Mouse (Mus musculus): ENCODE results near the gene Rab40c. TPM values are rescaled to one million over a fixed set of nuclear protein-coding genes. Genes with fewer than 3 reads are reported as not detected.
A peak's percentile ranks its signal among the peaks of the same experiment; 100 is the strongest.

Gene Rab40c
- total and polyA plus RNA-seq, 3 experiments: 3.7 to 23.2 TPM; not detected in 1

DNA sequence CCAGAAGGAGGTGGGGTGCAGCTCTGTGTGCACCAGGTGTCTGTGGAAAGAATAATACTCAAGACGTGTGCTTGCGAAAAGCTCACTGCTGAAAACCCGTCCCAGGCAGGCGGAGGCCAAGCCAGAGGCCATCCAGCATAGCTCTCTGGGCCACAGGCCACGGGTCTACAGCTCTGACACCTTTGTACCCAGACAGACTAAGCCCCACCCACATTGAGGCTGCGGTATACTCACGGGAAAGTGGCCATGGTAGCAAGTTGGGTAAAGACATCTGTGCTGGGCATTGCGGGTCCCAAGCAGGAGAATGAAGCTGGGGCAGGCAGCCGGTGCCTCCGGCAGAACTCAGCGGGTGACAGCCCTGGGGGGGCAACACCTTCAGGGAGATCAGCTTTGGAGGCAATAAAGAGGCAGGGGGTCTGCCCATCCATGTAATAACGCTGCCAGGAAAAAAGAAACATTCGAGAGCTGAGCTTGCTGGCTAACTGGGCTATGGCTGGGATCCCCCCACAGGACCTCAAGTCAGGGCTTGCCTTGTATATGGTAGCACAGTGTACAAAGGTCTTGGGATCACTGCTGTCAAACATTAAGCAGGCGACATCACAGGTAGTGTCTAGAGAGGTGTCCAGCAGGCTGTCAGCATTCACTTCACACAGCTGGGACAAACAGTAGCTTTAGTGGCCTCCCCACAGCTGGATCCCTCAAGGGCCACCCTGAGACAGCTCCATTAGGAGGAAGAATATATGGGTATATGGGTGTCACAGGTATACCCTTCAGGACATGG is 79.9 kb downstream of the Rab40c start:
- H3K27me3 ChIP-seq (ENCODE audit: control insufficient read depth in 1 of 2, insufficient read depth in 2 of 2, low read length in 2 of 2): no peaks in the 10 kb centered on the region
- H3K4me1 ChIP-seq (ENCODE audit: control insufficient read depth in 1 of 2, insufficient read depth in 2 of 2, low read length in 2 of 2): peaks cover 3 to 10% of the 10 kb centered on the region in 2 experiments; a peak in 2 of 4 replicates
- TF ChIP-seq CHD1 (IDR thresholded peaks at IDR 0.05; ENCODE audit: low read depth, low read length) (no peak), HCFC1 (IDR thresholded peaks at IDR 0.05; ENCODE audit: low read depth, low read length) (no peak), POLR2A (IDR thresholded peaks at IDR 0.05; ENCODE audit: control insufficient read depth in 1 of 2, insufficient read depth in 1 of 2, low read depth in 1 of 2, low read length in 2 of 2, poor library complexity in 1 of 2) (0 out of 4 replicates have a peak, but pooled peaks of 1 of the 2 experiments have one; percentile 13), ETS1 (IDR thresholded peaks at IDR 0.05; ENCODE audit: low read depth, low read length) (no peak)
- H3K27ac ChIP-seq (ENCODE audit: control insufficient read depth, low read depth, low read length): no peak overlapping the region
- no peak overlapping the region for H3K9ac ChIP-seq (ENCODE audit: control insufficient read depth, low read depth, low read length, poor library complexity, severe bottlenecking)
- DNase-seq (ENCODE audit: low read depth, low spot score): no peak
- no peaks in the 10 kb centered on the region for H3K9me3 ChIP-seq (replicated peaks; ENCODE audit: insufficient read depth, low read length)
- no peak overlapping the region for H3K4me3 ChIP-seq (ENCODE audit: control insufficient read depth in 1 of 2, insufficient read depth in 1 of 2, low read depth in 2 of 2, low read length in 2 of 2)
- no peaks in the 10 kb centered on the region; a peak in 1 of 4 replicates for H3K36me3 ChIP-seq (ENCODE audit: control insufficient read depth in 1 of 2, insufficient read depth in 2 of 2, low read length in 2 of 2)
- H3K79me2 ChIP-seq (ENCODE audit: control insufficient read depth, insufficient read depth, low read length, poor library complexity): peaks cover 12% of the 10 kb centered on the region

DNA sequence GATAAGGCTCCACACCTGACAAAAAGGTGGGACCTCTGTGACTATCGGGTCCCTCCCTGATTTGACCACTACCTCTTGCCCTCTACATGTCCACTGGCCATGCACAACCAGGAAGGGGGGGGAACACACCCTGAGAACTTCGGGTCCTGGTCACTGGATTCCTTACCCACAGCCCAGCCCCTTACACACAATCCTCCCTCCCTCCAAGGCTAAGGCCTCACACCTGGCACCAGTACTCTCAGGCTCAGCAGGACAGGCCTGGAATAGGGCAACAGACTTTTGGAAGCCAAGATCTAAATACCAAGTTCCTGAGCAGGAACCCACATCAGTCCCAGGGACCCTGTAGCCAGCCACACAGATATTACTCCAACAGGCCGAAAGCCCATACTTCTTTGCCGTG is 80.6 kb downstream of the Rab40c start:
- Histone ChIP-seq H3K27me3 (ENCODE audit: control insufficient read depth in 1 of 2, insufficient read depth in 2 of 2, low read length in 2 of 2) (no peaks in the 10 kb centered on the region), H3K4me3 (ENCODE audit: control insufficient read depth in 1 of 2, insufficient read depth in 1 of 2, low read depth in 2 of 2, low read length in 2 of 2) (no peak overlapping the region), H3K79me2 (ENCODE audit: control insufficient read depth, insufficient read depth, low read length, poor library complexity) (peaks cover 16% of the 10 kb centered on the region), H3K4me1 (ENCODE audit: control insufficient read depth in 1 of 2, insufficient read depth in 2 of 2, low read length in 2 of 2) (peaks cover 4 to 15% of the 10 kb centered on the region in 2 experiments; a peak in 3 of 4 replicates), H3K27ac (ENCODE audit: control insufficient read depth, low read depth, low read length) (no peak overlapping the region), H3K36me3 (ENCODE audit: control insufficient read depth in 1 of 2, insufficient read depth in 2 of 2, low read length in 2 of 2) (no peaks in the 10 kb centered on the region; a peak in 2 of 4 replicates), H3K9ac (ENCODE audit: control insufficient read depth, low read depth, low read length, poor library complexity, severe bottlenecking) (no peak overlapping the region), H3K9me3 (replicated peaks; ENCODE audit: insufficient read depth, low read length) (no peaks in the 10 kb centered on the region)
- TF ChIP-seq HCFC1 (IDR thresholded peaks at IDR 0.05; ENCODE audit: low read depth, low read length) (no peak), POLR2AphosphoS5 (IDR thresholded peaks at IDR 0.05; ENCODE audit: borderline replicate concordance, low read depth, low read length) (no peak), ZNF384 (IDR thresholded peaks at IDR 0.05; ENCODE audit: low read depth, low read length) (no peak)
- no peak for DNase-seq (ENCODE audit: low read depth, low spot score)

GRCm38 (mm10) chr17:25837533-25837932 is 82.0 kb downstream of the Rab40c start:
- Histone ChIP-seq H3K27me3 (ENCODE audit: control insufficient read depth in 1 of 2, insufficient read depth in 2 of 2, low read length in 2 of 2) (no peaks in the 10 kb centered on the region), H3K9ac (ENCODE audit: control insufficient read depth, low read depth, low read length, poor library complexity, severe bottlenecking) (no peak overlapping the region), H3K79me2 (ENCODE audit: control insufficient read depth, insufficient read depth, low read length, poor library complexity) (peaks cover 20% of the 10 kb centered on the region), H3K9me3 (replicated peaks; ENCODE audit: insufficient read depth, low read length) (no peaks in the 10 kb centered on the region), H3K36me3 (ENCODE audit: control insufficient read depth in 1 of 2, insufficient read depth in 2 of 2, low read length in 2 of 2) (no peaks in the 10 kb centered on the region; a peak in 2 of 4 replicates), H3K27ac (ENCODE audit: control insufficient read depth, low read depth, low read length) (no peak overlapping the region), H3K4me3 (ENCODE audit: control insufficient read depth in 1 of 2, insufficient read depth in 1 of 2, low read depth in 2 of 2, low read length in 2 of 2) (no peak overlapping the region), H3K4me1 (ENCODE audit: control insufficient read depth in 1 of 2, insufficient read depth in 2 of 2, low read length in 2 of 2) (peaks cover 2 to 8% of the 10 kb centered on the region in 2 experiments; a peak in 3 of 4 replicates)
- TF ChIP-seq MYC (IDR thresholded peaks at IDR 0.05; ENCODE audit: low read depth, low read length) (no peak), CTCF (IDR thresholded peaks at IDR 0.05 in 2 of 3, conservative IDR thresholded peaks at IDR 0.05 in 1 of 3; ENCODE audit: control insufficient read depth in 1 of 3, insufficient read depth in 1 of 3, low read depth in 2 of 3, low read length in 3 of 3, poor library complexity in 1 of 3, severe bottlenecking in 1 of 3) (no peak), EP300 (IDR thresholded peaks at IDR 0.05; ENCODE audit: low read depth in 1 of 2, low read length in 2 of 2) (no peak), MAFK (IDR thresholded peaks at IDR 0.05; ENCODE audit: borderline replicate concordance, low read depth, low read length) (no peak), ZC3H11A (IDR thresholded peaks at IDR 0.05; ENCODE audit: low read depth, low read length) (no peak), ELF1 (IDR thresholded peaks at IDR 0.05; ENCODE audit: low read depth, low read length) (no peak)
- DNase-seq (ENCODE audit: low read depth, low spot score): no peak

Measured in MEL (cell line).